Mouse (Mus musculus) G1E (cell line): ENCODE measurements around the gene Sap30l.

Source experiments
- CTCF ChIP-seq: IDR thresholded peaks from 2 replicates; pipeline ENCODE4 v1.5.1; 2012; ENCODE audit warnings: low read depth, low read length, inconsistent platforms, mixed read lengths
- TAL1 ChIP-seq: conservative IDR thresholded peaks from 2 replicates; pipeline ENCODE4 v1.6.1; 2012; ENCODE audit warnings: low read depth, low read length, inconsistent platforms, mixed read lengths

DNA sequence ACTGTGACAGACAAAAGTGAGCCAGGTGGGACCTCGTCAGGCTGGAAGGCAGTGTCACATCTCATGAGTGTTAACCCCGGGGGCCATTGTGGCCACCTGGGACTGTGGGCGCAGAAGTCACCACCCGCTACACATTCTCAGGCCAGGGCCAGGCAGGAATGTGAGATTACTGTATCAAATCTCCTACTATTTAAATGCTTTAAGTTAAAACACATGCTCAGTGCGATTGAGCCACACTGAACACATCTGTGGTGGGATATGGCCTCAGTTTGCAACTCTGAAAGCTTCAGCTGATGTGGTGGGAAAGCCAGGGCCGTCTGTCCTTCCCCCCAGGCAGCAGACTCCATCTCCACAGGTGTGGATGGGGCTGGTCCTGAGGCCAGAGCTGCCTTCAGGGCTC is 52.1 kb downstream of the Sap30l start:
- TF ChIP-seq CTCF (no peak), TAL1 (no peak)
